Mouse (Mus musculus) erythroblast, embryonic 14.5 days (primary cell): Measurements from ENCODE around the gene Sh2d5.

Source experiments
- GATA1 ChIP-seq: IDR thresholded peaks from 2 replicates; pipeline ENCODE4 v1.6.1; 2012; ENCODE audit warnings: low read length, inconsistent platforms, mixed read lengths
- TAL1 ChIP-seq: IDR thresholded peaks from 3 replicates; pipeline ENCODE4 v1.6.1; 2012; ENCODE audit warnings: low read length, inconsistent platforms, mixed read lengths

DNA sequence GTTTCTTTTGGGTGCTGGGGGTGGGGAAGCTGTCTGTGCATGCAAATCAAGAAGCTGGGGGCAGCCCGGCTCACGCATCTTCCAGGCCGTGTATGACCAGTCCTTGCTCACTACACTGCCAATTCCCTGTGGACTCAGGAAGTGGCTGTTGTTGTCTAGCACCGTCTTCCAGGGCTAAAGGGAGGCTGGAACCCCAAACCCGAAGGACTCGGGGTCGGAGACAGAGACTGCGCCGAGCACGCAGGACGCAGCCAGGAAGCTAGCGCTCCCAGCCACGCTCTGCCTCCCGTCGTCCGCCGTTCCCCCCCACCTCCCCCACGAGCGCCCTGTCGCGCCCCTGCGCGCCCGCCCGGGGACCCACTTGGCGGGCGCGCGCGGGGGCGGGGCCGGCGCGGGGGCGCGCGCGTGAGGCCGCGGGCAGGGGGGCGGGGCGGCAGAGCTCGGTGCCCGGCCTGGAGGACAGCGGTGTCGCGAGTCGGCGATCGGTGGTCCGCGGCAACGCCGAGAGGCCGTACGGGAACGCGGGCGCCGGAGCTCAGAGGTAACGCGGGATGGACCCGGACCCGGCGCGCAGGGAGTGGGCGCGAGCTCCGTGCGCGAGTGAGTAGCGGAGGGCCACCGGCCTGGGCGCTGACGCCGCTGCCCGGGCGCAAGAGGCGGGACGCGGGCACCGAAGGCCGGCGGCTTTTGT, 33.9 kb upstream of the Sh2d5 start, which contains the start of gene Hp1bp3:
- TF ChIP-seq GATA1, result no peak
- no peak for TF ChIP-seq TAL1
